Mouse (Mus musculus): Measurements from ENCODE around the gene Hmces.

The Hmces gene

GRCm38 (mm10) chr6:87913661-87914325 lies at the start of gene Hmces:
Gene Hmces, plus strand, starts transcription at chr6:87913935.
- peak; percentile 93 for DNase-seq (ENCODE audit: low read depth, low spot score)

GRCm38 (mm10) chr6:87866211-87866610 lies 47.5 kb upstream of the Hmces start:
- DNase-seq (ENCODE audit: low read depth, low spot score): no peak

GRCm38 (mm10) chr6:87867256-87867655 lies 46.5 kb upstream of the Hmces start:
- no peak for DNase-seq (ENCODE audit: low read depth, low spot score)

GRCm38 (mm10) chr6:87868871-87869506 lies 44.7 kb upstream of the Hmces start:
- no peak for DNase-seq (ENCODE audit: low read depth, low spot score)

GRCm38 (mm10) chr6:87870440-87870839 lies 43.3 kb upstream of the Hmces start:
- no peak for DNase-seq (ENCODE audit: low read depth, low spot score)

- no peak for DNase-seq (ENCODE audit: low read depth, low spot score)
Measured at GRCm38 (mm10) chr6:87871240-87871639, 42.5 kb upstream of the Hmces start.

GRCm38 (mm10) chr6:87873104-87873503 lies 40.6 kb upstream of the Hmces start:
- no peak for DNase-seq (ENCODE audit: low read depth, low spot score)

GRCm38 (mm10) chr6:87873963-87874362 lies 39.8 kb upstream of the Hmces start:
- no peak for DNase-seq (ENCODE audit: low read depth, low spot score)

- no peak for DNase-seq (ENCODE audit: low read depth, low spot score)
Measured at GRCm38 (mm10) chr6:87875083-87875482, 38.7 kb upstream of the Hmces start.

- no peak for DNase-seq (ENCODE audit: low read depth, low spot score)
Measured at GRCm38 (mm10) chr6:87875562-87875961, 38.2 kb upstream of the Hmces start.

- DNase-seq (ENCODE audit: low read depth, low spot score): no peak
Measured at GRCm38 (mm10) chr6:87876068-87876643, 37.6 kb upstream of the Hmces start.

GRCm38 (mm10) chr6:87879010-87879409 lies 34.7 kb upstream of the Hmces start:
- peak; percentile 33 for DNase-seq (ENCODE audit: low read depth, low spot score)

- DNase-seq (ENCODE audit: low read depth, low spot score): no peak
Measured at GRCm38 (mm10) chr6:87879628-87880027, 34.1 kb upstream of the Hmces start.

GRCm38 (mm10) chr6:87882221-87882620 lies 31.5 kb upstream of the Hmces start:
- DNase-seq (ENCODE audit: low read depth, low spot score): no peak

- no peak for DNase-seq (ENCODE audit: low read depth, low spot score)
Measured at GRCm38 (mm10) chr6:87882816-87883215, 30.9 kb upstream of the Hmces start.

- DNase-seq (ENCODE audit: low read depth, low spot score): no peak
Measured at GRCm38 (mm10) chr6:87886721-87887120, 27.0 kb upstream of the Hmces start.

- DNase-seq (ENCODE audit: low read depth, low spot score): peak; percentile 100
Measured at GRCm38 (mm10) chr6:87887594-87888233, 26.0 kb upstream of the Hmces start, which contains the start of gene Copg1. Gene Copg1, plus strand, starts transcription at chr6:87887814.

- DNase-seq (ENCODE audit: low read depth, low spot score): no peak
Measured at GRCm38 (mm10) chr6:87893931-87894330, 19.8 kb upstream of the Hmces start.

- DNase-seq (ENCODE audit: low read depth, low spot score): no peak
Measured at GRCm38 (mm10) chr6:87898028-87898427, 15.7 kb upstream of the Hmces start.

- peak; percentile 17 for DNase-seq (ENCODE audit: low read depth, low spot score)
Measured at GRCm38 (mm10) chr6:87906632-87907031, 7.1 kb upstream of the Hmces start.

- DNase-seq (ENCODE audit: low read depth, low spot score): no peak
Measured at GRCm38 (mm10) chr6:87909181-87909580, 4.6 kb upstream of the Hmces start.

- DNase-seq (ENCODE audit: low read depth, low spot score): no peak
Measured at GRCm38 (mm10) chr6:87911559-87911958, 2.2 kb upstream of the Hmces start.

Data from CD4-positive, CD25-positive, alpha-beta regulatory T cell, adult 2 months (primary cell).